Mouse (Mus musculus) frontal cortex, adult 2 months (tissue): ENCODE data around the gene S100a7a. TPM values are rescaled to one million over a fixed set of nuclear protein-coding genes. Genes with fewer than 3 reads are reported as not detected.

ENCODE experiments used
- DNase-seq, 2 experiments: peaks; one replicate each; pipeline ENCODE4 v3.0.0; 2022; ENCODE audit warnings: low spot score in 1 of 2; ENCODE audit errors: extremely low spot score in 1 of 2
- polyA plus RNA-seq: library from polyadenylated mRNA; depleted of rRNA; stranded (reverse); fragments of >200 nt; gene quantifications from 2 replicates; pipeline ENCODE4 v1.2.3, GENCODE M21; 2012

The S100a7a gene
- polyA plus RNA-seq, 1 experiment: 0.70 TPM

DNA sequence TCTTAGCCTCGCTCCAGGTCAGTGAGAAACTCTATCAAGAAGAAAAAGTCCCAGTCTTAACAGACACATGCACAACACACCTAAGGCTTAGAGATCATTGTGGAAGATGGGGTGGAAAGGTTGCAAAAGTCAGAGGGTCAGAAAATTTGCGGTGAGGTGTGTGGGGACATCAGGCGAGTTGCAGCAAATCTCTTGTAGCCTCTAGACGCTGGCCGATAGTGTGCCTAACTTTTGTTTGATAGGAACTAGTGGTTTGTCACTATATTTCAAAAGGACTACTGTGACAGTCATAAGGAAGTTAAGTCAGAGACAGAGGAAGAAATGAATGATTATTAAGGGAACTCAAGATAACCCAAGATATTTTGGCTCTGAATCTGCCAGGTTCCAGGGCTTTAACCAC is 26.5 kb upstream of the S100a7a start:
- DNase-seq: no peak

DNA sequence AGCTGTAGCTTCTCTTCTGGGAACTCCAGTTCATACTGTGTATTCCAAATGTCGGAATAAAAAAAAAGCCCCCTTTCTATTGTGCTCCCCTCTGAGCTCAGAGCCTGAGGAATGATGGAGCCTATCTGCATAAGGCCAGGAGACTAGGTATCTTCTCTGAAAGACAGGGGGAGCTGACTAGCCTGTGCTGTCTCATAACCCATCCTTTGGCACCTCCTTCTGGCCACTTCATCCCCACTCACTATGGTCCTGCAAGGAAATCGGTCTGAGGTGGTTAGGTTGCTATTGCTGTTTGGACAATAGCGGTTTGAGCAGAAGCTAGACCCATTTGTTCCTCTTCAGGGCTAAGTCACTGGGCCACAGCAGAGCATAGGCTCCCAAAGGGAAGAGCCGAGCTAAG is 26.0 kb upstream of the S100a7a start:
- no peak for DNase-seq

DNA sequence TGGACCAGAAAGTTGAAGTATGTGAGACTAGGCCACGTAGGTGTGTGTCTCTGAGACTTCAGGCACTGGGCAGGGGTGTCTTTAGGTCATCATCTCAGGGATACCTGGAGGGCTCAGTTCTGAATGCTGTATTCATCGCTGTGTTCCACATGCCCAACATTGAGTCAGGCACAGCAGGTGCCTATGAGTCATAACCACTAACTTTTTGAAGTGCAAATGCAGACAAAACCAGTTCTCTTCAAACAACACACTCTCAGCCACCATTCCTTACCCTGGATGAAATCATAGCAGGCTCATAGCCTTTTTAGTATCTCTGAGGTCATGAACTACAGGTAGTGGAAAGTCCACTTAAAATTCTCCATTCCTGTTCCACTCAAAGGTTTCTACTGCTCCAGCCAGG is 24.5 kb upstream of the S100a7a start:
- no peak for DNase-seq

DNA sequence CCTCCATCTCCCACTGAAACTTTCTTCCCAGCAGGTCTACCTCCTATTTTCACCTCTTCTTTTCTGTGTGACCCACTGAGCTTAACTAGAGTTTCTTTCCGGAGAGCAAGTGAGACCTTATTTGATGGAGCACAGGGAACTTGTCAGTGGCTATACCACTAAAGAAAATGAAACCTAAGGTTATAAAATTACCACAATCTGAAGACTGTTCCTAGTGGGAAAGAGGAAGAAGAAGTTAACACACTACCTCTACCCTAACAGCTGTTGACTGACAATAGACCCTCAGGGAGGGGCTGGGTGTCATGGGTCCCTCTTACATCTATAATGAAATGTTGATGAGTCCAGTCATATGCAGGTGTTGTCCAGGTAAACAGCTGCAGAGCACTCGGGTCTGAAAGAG is 21.8 kb upstream of the S100a7a start:
- DNase-seq: no peak

DNA sequence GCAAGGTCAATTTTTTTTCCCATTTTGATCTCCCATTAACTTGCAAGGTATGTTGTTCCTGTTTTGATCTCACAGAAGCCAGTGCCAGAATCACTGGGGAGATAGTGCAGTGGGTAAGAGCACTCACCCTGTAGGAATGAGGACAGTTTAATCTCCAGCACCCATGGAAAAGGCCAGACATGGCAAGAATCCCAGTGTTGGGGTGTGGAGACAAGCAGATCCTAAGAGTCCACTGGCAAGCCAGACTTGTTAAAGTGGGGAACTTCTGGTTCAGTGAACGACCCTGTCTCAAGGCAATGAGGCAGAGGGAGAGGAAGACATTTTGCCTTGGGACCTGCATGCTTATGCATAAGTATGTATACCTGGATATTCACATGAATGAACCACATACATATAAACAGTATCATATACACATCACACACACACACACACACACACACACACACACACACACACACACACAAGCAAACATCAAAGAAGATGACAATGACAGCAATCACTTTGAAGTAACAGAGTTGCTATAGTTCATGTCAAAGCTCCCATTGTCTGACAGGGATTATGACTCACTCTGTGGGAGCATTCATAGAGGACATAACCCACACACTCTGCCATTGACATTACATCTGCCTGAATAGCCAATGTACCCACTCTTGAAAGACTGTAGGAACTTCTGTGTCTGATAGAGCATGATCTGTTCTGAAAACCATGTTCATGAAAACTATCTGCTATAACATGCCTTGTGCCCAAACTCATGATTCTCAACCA is 15.1 kb upstream of the S100a7a start:
- DNase-seq: no peak

DNA sequence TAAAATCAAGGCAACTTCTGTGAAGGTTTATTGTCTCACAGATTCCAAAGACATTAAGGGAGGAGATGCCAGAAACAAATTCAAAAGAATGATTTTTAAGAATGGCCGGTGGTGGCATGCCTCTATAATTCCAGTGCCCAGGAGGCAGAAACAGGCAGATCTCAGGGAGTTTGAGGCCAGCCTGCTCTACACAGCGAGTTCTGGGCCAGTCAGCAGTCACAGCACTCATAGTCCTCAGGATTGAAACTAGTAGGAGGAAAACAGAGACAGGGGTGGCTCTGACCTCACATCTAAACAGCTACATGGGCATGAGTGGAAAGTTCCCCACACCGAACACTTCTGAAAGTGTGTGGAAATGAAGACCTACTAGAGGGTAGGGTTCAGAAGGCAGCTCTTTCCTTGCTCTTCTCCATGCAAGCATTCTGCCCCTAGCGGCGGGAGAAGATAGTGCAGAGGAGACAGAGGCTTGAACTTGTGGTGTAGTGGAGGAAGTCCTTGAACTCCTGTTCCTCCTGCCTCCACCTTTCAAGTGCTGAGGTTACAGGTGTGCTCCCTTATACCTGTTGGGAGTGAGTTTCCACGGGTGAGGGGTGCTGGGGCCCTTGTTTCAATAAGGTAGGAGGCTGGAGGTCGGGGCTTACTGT is 14.2 kb upstream of the S100a7a start:
- no peak for DNase-seq

DNA sequence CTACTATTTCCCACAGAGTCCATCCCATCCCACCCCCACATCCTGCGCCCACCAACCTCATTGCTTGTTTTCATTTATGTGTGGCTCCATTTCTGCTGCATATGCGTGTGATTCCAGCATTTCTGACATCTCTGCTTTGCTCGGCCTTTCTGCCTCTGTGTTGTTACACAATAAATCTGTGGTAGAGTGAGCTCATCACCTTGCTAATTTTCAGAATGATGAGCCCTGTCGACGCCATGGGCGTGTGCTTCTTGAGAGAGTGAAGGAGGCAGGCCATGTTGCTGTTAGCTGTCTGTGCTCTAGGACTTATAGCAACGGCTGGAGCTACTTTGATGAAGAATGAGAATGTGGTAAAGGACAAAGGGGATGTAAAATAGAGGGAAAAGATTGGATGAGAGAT is 12.8 kb upstream of the S100a7a start:
- DNase-seq: no peak

DNA sequence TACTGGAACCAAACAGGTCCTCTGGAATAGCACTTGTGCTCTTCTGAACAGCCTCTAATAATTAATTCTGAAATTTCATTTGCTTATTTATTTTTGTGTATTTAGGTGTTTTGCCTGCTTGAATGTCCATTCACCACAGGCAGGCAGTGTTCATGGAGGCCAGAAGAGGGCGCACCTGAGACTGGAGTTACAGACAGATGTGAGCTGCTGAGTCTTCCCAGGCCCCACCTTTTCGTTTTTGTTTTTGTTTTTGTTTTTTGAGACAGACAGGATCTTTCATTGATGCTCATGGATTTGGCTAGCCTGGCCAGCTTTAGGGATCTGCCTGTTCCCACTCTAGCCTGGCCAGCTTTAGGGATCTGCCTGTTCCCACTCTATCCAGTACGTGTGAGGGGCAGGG is 9.6 kb upstream of the S100a7a start:
- DNase-seq: peak in 1 of 2 experiments; percentile 63

DNA sequence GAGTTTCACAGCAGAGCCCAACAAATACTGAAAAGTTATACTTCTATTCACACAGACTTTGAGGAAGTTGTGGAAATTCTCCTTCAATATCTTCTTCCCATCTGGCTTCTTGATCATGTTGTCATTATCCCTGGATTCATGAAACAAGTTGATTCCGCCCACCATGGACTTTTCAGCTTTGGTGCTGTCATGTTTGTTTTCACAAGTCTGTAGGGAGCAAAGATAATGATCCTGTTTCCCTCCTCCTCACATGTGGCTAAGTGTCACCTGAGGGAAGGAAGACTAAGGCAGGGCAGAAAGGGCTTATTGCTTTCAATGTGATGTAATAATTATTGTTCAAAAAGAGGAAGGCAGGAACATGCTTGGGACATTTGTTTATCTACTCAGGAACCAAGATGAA is 6.5 kb upstream of the S100a7a start:
- no peak for DNase-seq

DNA sequence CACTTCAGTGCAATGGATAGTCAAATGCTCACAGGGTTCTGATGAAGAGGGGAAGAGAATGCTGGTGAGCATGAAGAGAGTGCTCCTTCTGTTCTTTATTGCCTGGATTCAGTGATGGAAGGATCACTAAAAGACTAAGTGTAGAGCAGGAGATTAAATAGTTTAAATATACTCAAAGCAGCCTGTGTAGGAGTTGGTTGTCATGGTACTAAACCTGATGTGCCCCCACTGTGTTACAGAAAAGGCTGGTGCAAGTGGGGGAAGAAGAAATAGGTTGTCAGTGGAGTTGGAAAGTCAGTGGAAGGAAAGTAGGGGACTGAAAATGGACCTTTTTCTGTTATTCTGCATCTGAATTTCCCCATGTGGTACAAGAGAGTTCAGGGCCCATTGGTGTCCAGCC is 4.8 kb upstream of the S100a7a start:
- peak; percentile 33 to 58 for DNase-seq

DNA sequence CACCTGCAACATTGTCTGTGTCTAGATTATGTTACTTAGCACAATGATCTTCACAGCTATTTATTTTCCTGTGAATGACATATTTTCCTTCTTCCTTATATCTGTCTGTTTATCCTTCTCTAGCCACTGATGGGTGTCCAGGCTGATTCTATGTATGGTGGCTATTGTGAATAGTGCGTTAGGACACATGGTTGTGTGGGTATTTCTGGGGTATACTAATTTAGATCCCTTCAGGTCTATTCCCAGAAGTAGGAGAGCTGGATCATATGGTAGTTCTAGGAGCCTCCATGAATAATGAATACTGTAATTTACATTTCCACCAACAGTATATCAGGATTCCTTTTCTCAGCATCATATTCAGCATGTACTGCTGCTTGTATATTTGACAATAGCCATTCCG is 4.0 kb upstream of the S100a7a start:
- DNase-seq: no peak

DNA sequence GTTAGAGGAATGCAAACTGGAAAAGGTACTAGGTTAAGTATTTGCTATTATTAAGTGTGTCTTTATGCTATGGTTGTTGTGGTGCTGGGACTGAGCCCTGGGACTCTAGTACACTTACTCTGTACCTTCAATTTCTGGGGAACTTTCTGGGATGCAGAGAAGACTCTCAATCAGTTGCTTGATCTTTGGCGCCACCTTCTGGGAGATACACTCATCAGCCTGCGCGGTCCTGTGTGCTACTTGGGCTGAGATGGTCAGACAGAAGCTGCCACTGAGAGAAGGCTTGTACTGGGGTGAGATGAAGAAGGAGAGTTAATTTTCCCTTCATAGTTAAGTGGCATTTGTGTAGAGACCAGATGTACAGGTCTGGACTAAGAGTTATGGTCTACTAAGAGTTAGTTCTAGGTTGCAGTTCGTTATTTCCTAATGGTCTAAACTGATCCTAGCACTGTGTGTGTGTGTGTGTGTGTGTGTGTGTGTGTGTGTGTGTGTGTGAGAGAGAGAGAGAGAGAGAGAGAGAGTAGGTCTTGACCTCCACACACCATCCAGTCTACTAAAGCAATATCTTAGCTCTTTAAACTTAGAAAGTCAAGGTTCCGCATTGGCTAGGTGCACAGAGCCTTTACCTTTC is 824 bp upstream of the S100a7a start:
- DNase-seq: peak; percentile 68 to 94

DNA sequence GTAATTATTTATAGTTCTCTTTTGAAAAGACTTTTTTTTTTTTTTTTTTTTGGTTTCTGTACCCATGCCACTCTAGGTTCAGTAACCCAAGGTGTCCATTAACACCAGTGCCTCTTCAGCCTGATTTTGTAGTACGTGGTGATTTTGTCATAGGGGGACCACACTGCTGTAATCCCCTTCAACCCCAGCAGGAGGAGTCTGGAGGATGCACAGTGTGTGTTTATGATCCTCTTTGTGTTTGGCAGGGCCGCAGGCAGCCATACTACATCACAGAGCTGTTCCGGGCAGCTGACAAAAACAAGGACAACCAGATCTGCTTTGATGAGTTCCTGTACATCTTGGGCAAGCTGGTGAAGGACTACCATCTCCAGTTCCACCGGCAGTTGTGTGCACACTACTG is 3.6 kb downstream of the S100a7a start:
- DNase-seq: no peak

DNA sequence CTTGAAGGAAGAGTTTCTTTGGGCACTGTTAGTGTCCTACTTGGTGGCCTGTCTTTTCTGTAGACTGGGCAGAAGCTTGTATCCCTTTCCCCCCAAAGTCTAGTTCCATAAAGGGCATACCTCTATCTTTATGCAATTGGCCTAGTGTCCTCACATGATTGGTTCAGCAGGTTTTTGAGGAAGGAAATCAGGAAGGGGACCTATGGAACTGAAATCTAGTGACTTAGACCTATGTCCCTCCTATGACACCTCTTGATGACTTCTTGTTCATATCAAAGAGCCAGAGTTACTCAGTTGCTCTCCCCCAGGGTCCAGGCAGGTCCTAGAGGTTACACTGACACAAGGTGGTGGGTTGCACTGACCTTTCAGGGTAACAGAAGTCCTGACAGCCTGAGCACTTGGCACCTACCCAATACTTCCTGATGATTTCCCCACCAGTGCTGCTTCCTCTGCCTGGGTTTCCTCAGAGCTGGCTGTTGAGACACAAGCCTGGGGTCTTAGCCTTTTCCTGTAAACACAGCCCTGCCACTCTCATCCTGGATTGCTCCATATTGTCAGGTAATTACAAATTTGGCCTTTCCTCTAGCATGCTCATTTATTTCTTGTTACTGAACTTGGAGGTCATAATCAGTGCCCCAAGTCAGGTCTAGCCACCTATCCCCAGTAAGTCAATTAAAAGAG is 5.7 kb downstream of the S100a7a start:
- no peak for DNase-seq

DNA sequence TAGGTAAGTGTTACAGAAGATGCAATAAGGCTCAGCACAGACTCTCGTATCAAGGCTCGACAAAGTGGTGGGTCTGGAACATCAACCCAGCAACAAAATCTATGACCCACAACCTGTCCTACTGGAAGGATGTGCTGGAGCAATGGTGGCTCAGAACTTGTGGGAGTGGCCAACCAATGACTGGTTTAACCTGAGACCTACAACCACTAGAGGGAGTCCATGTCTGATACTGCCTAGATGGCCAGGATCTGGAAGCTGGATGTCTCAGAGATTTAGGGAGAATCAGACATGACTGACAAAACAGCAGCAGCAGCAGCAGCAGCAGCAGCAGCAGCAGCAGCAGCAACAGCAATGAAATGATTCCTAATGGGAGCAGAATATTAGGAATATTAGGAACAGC is 10.4 kb downstream of the S100a7a start:
- DNase-seq: no peak

DNA sequence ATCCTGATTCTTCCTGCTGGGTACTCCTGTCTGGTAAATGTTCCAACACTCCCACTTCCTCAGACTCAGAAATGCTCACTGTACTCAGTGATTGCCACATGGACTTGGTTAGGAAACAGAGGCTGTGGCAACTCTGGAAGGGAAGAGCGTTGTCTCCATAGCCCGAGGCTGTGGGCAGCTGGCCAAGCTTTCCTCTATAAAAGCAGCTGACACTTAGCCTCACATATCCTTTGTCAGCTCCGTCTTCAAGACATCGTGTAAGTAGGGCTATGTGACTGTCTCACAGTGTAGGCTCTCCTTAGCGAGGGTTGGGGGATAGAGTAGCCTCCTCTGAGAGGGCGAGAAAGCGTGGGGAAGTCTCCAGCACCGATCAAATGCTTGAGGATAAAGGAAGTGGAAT is 15.0 kb downstream of the S100a7a start, which contains the start of gene S100a8:
Gene S100a8, plus strand, starts transcription at position 133 of the 400 bp plus-strand sequence.
- no peak for DNase-seq

DNA sequence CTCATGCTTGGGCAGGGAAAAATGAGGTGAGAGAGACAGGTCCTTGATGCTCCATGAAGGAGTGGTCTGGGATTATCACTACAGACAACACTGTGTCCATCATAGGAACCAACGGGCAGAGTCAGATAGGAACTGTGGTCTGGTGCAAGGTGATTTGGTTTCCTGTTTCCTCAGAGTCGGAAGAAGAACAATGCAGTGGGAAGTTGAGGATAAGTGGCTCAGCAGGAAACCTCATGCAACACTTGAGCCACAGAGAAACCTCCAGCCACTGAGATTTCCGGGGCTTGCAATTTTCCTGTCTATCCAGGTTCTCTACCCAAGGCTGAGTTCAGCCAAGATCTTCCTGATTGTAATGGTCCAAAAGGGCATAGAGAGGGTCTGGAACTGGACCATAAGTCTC is 24.8 kb downstream of the S100a7a start:
- DNase-seq: no peak

DNA sequence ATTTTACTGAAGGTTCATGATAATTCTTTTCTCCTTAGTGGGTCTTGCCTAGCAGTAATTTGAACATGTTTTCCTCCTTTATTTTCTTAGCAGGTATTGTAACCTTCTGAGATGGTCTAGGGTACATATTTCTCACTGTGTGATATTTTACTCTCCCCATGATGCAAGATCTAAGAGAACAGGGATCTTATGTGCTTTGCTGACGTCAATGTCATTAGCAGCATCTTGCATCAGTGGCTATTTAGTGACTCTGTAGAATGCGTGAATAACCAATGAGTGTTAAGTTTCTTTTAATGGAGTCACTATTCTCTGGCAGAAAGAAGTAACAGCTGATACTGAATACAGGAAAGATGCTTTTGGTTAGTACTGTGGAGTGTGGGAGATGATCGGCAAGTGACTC is 30.1 kb downstream of the S100a7a start:
- no peak for DNase-seq

DNA sequence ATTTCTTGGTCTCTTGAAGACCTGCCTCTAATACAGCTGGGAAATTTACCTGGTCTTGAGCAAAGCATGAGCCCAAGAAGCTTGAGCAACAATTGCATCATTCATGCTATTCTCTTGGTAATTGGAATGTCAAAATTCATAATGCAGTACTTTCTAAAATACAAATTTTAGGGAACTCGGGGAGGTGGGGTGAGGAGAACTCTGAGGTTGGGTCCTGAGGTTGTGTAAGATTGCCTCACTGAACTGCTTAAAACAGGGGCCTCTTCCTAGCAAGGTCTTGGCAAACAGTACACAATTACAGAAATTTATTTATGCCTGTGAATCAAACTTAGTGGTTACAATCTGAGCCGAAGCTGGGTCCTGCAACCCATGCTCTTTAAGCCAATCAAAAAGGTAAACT is 33.0 kb downstream of the S100a7a start:
- DNase-seq: no peak

DNA sequence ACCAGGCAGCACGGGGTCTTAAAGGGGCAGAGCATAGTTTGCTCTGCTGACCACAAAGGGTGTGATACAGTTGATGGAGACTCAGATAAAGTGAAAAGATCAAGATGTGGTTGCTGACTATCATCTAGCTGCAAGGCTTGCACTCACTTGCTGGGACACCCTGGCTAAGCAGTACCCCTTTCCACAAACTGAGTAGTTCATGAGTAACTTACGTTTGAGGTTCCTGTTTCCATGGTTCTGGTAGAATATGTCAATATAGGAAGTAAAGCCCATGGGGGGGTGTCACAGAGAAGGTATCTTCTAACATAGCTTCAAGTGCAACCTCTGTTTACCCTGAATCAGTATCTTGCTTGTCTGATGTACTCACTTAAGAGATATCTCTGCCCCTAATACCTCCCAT is 39.7 kb downstream of the S100a7a start:
- DNase-seq: no peak

DNA sequence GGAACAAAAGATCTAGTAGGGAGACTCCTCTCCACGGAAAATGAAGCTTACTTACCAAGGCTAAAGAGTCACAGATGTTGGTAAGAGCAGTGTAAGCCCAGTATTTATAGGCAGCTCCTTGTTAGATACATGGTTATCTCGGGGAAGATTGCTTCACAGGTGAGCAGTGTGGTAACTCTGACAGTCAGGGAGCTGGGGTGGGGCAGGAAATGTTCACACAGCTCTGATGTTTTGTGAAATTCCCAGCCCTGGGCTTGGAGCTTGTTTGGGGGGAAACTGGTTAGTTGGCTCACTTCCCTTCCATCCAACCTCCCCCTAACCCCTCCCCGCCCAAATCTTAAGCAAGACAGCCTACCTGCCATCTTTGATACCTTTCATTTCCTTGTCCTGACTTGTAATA is 41.8 kb downstream of the S100a7a start, which contains the start of gene S100a9:
Gene S100a9, minus strand, starts transcription at position 109 of the 400 bp plus-strand sequence.
- DNase-seq: no peak
